Mouse (Mus musculus): ENCODE data around the gene Ddhd1. TPM values are rescaled to one million over a fixed set of nuclear protein-coding genes. Genes with fewer than 3 reads are reported as not detected.

The Ddhd1 gene
- 10 to 100 TPM; 75.8 to 81.0 TPM for total RNA-seq (2021)
- long read RNA-seq, experiment 1, full-length matches to known transcripts = 12 of 68 reads
- long read RNA-seq, experiment 1, partial matches to known transcripts = 9 of 68 reads
- long read RNA-seq, experiment 1, other reads (novel, unspliced or antisense) = 47 of 68 reads
- long read RNA-seq, experiment 2, full-length matches to known transcripts = 11 of 69 reads
- long read RNA-seq, experiment 2, partial matches to known transcripts = 10 of 69 reads
- long read RNA-seq, experiment 2, other reads (novel, unspliced or antisense) = 48 of 69 reads

DNA sequence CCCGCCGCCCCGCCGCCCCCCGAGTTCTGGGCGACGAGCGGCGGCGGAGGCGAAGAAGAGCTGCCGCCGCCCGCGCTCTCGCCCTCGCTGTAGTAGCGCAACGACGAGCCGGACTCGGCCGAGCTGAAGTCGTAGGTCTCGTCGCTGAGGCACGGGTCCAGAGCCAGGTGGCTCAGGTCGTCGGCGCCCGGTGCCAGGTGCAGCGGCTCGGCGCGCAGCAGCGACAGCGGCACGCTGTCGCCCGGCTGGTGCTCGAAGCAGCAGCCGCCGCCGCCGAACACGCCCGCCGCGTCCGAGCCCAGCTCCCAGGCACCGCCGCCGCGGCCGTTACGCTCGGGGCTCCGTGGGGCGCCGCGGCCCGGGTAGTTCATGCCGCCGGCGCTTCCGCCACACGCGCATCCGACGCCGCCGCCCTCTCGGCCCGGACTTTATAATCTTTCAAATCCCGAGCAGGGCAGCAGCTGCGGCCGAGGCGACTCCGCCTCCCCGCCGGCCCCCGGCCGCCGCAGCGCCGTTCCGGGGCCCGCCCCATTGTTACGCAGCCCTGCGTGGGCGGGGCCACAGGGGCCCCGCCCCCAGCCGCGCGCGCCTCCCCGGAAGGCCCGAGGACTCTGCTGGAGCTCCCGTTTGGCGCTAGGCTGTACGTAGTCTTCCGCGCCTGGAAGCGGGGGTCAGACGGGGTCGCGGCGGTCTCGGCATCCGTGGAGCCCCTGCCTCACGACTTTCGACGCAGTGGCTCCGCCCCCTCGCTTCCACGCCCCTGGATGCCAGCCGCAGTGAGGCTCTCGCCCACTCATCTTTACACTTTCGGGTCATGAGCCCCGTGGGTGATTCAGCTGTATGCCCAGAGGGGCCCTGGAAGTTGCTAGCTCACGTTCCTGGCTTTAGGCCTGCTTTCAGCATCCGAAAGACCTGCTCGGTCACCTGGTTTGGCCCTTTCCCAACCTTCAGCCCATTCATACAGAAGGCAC is at the start of gene Ddhd1:
Ddhd1 (minus strand) TSS at position 503 of the 971 bp plus-strand sequence.
- DNase-seq (ENCODE audit: low spot score in 2 of 2) = peak; percentile 77 to 90

DNA sequence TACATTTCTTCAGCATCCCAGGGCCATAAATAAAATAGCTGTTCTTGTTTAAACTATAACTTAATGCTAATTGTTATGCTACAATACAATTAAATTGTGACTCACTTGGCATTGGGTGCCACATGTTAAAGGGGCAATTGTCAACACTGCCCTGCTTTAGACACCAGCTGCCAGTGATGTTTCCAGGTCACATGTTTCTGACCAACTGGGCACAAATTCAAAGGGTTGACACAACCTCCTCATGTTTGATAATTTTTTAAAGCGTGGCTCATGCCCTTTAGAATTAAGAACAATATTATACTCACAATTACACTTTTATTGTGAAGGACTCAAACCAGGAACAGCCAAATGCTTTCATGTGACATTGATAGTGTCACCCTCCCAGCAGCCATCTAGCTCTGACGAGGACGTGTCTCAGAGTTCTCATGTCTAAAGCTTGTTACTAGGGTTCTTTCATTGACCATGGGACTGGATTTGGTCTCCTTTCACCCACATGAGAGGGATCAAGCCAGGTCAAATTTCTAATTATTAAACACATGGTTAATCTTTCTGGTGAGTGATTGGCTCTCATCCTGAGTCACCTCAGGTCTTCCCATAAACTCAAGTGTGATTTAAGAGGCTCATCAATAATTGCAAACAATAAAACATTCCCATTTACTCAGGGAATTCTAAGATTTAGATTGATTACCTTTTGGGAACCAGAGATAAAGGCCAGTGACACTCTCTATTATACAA is 49.4 kb upstream of the Ddhd1 start:
- no peak for DNase-seq (ENCODE audit: low spot score in 2 of 2)

DNA sequence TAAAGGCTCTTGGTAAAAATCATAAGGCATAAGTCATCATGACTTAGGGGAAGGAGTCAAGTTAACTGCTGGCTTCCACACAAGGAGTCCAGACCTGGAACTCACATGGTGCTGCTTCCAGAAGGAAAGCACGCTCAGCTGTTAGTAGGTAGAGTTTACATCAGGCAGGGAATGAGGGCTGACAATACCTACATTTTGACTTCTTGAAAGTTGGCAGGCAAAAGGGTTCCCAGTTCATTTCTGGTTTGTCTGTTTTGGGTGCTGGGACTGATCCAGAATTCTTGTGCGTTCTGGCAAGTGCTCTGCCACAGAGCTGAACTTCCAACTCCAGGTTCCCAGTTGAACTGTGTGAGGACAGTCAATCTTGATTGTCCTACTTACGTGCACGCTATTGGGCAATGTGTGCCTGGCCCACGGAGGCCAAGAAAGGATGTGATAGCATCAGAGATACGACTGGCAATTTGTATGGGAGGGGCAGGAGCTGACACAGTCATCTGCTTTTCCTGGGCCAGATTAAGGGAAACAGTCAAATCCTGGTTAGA is 42.2 kb upstream of the Ddhd1 start:
- DNase-seq (ENCODE audit: low spot score in 2 of 2) = no peak

DNA sequence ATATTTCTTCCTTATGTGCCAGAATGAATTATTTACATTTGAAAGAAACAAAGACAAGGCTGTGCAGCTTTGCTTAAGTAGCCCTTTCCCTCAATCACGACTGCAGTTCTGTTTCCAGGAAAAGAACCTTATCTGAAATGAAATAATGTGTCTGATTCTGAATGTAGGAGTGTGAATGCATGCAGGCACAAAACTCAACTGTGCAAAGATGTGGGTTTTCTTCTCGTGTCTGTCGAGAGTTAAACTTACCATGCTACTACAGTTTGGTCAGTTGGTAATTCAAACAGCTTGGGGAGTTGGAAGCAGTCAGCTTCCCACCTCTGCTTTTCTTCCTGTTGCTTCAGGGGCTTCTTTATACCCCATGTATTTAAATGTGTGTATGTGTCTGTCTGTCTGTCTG is 40.9 kb upstream of the Ddhd1 start:
- DNase-seq (ENCODE audit: low spot score in 2 of 2) = no peak

DNA sequence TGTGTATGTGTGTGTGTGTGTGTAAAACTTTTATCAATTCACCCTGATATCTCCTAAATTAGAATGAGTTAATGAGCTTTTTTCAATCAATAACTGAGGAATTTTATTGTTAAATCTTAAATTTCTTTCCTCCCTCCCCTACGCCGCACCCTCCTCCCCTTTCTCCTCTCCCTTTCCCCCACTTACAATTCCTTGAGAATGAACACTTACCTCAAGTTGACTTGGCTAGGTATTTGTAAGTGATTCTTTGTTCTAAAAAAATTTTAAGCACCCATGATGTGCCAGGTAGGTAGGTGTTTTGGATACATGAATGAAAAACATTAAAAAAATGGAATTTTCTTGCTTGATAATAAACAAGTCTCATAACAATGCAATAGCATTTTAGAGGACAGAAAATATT is 38.2 kb upstream of the Ddhd1 start:
- DNase-seq (ENCODE audit: low spot score in 2 of 2) = no peak

DNA sequence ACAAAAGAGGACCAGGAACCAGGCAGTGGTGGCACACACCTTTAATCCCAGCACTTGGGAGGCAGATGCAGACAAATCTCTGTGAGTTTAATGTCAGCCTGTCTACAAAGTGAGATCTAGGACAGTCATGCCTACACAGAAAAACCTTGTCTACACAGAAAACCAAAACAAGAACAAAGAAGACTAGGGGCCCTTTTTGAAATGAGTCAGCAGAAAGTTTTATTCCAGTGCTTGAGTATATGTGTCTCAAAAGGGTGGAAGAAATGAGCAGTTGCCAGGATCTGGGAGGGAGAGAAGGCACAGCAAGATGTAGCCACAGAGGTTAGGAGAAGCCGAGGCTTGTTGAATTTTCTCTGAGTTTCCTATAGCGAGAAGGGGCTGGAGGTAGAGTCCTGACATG is 35.9 kb upstream of the Ddhd1 start:
- no peak for DNase-seq (ENCODE audit: low spot score in 2 of 2)

DNA sequence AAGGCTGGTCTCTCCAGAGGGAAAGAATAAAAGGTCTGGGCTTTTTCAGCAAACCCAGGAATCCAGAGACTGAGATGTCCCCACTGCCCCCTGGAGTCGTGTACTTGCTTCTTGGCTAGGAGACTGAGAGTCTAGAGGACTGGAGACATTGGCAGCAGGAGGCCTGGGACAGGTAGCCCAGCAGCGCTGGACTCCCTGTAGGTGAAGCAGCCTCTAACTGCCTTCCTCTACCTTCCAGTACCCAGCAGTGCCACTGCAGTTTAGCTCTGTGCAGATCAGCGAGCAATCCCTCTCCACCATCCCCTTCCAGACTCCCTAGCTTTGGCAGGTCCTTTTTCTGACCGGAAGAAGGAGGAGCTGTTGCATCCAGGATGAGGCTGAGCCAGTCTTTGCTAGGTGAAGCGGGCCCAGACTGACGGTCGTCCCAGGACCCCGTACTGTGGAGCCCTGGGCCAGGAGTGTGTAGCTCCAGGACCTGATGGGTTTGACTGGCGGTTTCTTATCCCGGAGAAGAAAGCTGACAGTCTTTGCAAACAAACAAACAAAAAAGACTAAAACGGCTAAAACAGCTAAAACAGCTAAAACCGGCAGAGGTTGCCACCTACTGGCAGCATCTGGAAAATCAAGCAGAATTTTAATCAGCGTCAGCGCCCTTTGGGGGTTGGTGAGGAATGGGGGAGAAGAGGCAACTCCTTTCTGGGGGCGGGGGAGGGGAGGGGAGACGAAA is 32.7 kb upstream of the Ddhd1 start:
- DNase-seq (ENCODE audit: low spot score in 2 of 2) = peak; percentile 46 to 57

DNA sequence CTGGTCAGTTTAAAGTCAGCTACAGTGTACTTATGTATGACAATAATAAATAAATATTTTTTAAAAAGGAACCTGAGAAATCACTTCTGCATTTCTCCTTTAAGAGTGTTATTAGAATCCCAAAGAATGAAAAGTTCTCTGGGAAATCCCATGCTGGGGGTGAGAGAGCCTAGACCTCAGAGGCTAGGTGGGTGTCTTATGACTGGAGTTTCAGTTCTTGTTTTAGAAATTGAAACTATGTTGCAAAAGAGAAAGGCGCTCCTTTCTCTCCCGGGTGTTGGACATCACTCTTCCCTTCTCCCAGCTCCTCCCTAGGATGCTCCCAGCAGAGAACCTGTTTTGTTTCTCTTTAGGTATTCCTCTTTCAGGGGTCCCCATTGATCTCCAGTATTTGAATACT is 27.4 kb upstream of the Ddhd1 start:
- DNase-seq (ENCODE audit: low spot score in 2 of 2) = no peak

DNA sequence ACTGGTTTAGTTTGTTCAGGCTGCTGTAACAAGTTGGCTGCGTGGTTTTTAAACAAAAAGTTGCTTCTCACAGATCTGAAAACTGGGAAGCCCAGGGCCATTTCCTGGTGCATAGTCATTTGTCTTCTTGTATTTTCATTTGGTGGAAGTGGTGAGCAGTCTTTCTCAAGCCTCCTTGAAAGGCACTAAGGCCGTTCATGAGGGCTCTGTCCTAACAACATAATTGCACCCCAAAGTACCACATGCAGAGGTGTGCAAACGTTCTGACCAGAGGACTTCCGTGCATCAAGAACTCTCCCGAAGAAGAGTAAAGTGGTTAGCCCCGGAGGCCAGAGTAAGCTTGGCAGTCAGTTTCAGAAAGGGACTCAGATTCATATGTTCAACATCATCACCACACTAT is 18.8 kb upstream of the Ddhd1 start:
- DNase-seq (ENCODE audit: low spot score in 2 of 2) = no peak

DNA sequence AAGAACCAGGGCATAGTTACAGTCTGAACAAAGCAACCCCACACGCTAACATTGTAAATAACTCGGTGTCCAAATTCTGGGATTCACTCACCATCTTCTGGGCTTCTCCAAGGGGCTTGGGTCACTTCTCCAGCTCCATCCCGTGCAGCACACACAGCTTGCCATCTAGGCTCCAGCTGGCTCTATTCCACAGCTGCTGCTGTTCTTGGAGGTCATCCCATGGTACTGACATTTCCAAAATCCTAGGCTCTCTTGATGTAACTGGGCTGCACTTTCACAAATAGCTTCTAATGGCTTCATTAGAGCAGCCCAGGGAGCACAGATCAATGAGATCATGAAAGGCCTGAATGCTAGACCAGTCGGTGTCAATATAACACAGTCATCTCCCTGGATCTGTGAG is 10.4 kb upstream of the Ddhd1 start:
- no peak for DNase-seq (ENCODE audit: low spot score in 2 of 2)

DNA sequence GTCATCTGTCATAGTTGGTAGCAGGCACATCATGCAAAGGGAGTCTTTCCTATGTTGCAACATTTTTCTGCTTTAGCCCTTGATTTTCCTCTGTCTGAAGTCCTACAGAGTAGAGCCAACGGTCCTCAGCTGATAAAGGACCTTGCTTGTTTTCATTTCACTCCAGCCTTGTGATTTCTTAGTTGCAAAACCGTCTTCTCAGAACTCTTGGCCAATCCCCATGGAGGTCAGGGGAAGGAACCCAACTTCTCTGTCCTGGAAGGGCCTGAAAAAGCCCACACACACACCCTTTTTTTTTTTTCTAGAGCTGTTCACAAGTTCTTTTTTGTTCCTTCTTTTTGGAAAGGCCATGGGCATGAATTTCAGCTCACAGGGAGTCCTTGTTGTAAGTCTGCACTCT is 9.3 kb upstream of the Ddhd1 start:
- no peak for DNase-seq (ENCODE audit: low spot score in 2 of 2)

DNA sequence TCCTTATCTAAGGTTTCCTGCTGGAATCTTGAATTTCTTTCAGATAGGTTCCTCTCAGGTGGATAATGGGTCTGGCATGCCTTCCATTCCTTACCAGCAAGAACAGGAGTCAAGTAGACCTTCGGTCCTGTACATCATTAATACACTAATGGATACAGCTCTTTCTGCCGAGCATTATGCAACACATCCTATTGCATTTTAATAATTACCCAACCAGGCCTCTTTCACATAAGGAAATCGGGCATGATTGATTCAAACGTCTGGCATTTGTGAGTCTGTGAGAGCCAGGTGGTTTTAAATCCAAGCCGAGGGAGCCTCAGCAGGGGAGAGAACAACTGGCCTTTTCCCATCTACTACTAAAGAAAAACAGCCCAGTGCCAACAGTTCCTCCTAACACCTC is 3.6 kb upstream of the Ddhd1 start:
- no peak for DNase-seq (ENCODE audit: low spot score in 2 of 2)

DNA sequence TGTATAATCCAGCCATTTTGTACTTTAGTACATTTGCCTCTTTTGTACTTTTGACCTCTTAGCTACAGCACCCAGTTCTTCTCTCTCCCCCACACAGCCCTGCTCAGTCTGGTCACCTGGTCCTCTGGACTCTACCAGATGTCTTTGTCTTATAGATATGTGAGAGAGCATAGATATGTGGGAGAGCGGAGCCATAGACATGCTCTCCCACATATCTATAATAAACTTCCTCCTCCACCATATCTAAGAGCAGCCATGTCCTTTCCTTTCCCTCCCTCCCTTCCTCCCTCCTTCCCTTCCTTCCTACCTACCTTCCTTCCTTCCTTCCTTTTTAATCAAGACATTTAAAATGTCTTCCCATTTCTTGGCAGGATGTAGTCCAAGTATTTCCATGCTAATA is 2.4 kb upstream of the Ddhd1 start:
- DNase-seq (ENCODE audit: low spot score in 2 of 2) = no peak

DNA sequence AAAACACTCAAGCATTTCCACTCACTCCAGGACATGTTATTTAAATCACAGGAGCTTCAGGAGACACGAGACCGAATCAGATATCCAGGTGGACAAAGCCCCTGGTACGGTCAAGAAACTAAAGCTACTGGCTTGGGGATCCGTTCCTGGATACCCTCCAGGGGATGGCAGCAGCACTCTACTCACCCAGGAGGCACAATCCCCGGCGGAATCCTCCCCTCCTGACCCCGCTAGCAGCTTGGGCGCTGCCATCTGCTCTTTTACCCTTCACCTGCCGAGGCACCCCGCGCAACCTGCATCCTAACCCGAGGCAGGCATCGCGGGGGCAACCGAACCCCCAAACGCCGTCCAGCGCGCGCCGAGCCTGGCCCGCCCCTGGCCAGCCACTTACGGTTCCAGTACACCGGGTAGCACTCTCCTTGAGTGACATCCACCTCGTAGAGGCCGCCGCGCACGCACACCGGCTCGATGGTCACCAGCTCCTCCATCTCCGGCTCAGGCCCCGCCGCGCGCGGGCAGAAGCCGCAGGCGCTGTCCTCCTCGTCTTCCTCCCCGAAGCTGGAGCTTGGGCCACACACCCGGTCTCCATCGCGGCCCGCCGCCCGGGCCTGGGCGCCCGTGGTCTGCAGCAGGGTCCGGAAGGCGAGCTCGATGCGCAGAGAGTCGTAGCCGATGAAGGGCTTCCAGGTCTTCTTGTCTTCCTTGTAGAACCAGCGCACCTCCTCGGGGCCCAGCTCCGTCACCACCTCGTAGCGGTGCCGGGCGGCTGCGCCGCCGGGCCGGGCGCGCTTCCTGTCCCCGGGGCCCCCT is 907 bp downstream of the Ddhd1 start:
- DNase-seq (ENCODE audit: low spot score in 2 of 2) = peak; percentile 39 to 58

DNA sequence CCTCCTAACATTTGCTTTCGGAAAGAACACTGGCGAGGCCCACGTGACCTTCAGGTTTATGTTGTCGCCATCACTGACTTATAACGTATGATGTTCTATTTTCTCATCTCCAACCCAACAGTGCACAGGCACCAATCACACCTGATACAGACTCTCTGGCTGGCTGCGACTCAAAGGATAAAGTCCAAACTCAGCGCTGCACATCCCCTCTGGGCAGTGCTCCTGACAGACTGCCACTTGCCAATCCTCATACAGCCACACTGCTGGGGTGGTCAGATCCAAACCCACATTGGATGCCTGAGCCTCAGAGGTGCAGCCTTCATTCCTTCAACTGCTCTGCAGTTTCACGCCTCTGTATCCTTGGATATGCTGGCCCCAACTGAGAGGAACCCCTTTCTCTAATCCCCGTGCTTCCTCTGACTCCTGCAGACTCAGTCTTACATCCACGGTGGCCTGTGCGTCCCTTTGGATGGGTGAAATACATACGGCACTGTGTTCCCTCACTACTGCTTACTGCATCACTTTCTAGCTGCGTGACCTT is 3.0 kb downstream of the Ddhd1 start:
- DNase-seq (ENCODE audit: low spot score in 2 of 2) = no peak

DNA sequence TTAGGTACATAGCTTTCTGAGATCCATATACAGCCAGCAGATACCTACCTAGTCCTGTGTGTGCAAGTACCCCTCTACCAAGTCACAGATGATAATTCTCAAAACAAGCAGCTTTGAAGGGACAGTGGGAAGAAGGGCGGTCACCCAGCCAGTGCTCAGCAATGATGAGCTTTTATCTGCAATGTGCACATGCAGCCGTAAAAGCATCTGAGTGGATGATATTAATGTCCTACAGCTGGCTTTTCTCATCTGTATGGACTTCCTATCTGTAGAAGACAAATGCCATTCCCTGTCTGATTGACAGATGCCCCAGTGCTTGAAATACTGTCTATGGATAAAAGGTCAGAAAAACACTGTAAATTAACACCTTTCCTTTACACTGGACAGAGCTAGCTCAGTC is 4.2 kb downstream of the Ddhd1 start:
- no peak for DNase-seq (ENCODE audit: low spot score in 2 of 2)

DNA sequence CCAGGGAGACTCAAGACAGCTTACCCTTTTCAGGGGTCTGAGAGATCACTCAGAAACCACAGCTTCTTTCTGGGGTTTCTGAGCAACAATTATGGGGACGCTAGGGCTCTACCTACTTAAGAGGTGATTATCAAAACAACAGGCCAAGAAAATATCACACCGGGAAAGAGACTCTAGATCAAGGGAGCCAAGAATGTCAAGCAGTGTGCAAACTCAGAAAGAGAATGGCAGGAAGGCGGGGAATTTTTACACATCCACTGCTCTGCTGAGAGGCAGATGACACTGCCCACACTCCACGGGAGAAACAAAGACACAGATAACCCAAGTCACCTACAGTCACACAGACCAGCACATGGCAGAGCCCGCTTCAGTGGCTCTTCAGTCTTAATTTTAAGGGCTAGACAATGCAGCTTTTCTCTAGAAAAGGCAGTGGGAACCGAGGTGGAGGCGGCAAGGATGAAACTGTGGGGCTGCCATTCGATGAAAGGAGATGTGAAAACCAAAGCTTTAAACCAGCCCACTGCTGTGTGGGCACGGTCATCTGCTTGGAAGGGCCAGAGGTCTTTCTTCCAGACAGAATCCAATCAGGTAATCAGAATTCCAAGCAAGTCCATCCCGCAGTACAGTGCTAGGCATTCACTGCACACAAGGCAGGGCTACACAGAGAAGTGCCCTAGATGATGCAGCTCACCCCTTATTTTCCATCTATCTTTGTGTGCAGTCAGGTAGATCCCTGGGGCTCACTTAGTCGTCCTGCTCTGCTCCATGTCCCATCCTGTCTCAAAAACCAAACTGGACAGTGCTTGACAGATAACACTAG is 8.7 kb downstream of the Ddhd1 start:
- peak in 1 of 2 experiments; percentile 38 for DNase-seq (ENCODE audit: low spot score in 2 of 2)

DNA sequence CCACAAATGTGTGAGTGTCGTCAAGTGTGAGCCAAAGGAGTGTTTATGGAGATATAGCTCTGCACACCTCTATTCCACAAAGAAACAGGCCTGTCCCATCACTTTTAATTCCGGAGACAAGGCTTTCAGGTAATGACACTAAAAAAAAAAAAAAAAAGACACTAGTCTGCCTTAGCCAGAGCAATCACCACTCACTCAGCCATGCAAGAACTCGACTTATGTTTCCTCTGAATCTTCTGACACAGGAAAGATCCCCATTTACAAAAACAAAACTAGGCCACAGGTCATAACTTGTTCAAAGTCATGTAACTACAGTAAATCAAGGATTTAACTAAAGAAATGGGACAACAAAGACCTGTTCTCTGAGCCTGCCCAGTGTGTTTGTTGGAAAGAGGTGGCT is 9.8 kb downstream of the Ddhd1 start:
- DNase-seq (ENCODE audit: low spot score in 2 of 2) = no peak

DNA sequence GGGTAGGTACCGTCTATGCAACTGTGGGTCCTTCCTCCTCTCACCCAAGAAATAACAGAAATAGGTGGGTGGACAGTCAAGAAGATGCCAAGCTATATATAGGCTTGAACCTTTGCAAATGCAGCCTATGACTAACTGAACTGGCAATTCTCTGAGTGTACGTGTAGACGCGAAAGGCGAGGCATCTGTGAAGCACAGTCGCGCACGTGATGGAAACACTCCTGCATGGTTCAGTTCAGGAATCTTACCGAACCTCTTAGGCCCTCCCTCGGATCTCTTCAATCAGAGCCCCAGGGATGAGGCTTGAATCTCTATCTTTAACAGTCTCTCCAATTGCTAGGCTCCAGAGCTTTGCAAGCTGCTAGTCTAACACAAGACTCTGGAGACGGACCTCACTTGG is 10.3 kb downstream of the Ddhd1 start:
- DNase-seq (ENCODE audit: low spot score in 2 of 2) = no peak

Measured in left cerebral cortex, adult 18-20 months (tissue).